Comparison of ENCODE assay signal across 7 mouse cellular contexts in the genomic region with DNA sequence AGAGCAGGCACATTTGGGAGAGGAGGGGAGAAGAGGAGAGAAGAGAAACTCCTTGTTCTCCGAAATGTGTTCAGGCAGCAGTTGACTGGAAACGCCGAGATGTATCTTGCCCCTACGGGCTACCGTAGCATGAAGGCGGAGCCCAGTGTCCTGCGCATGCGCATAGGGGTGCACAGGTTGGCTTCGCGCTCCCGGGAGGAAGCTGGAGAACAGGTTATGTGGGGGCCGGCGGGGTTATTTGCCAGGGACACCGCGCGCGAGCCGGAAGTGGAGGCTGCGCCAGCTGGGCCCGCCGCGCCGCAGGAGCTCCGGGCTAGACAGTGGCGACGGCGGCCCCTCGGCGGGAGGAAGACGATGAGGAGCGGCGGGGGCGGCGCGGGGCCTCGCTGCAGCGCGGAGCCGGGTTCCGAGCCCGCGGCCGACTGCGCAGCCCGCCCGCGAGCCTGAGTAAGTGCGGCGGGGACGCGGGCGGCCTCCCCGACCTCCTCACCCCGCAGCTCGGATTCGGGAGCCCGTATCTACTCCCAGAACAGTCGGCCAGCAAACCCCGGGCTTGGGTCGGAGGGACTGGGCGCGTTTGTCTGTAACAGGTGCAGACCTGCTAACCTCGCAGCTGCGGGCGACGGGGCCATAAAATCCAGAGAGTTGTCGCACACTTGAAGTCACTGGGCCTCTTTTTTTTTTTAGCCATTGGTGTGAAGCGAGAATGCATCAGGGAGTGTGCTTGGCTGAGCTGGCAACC. TPM values are rescaled to one million over a fixed set of nuclear protein-coding genes. Genes with fewer than 3 reads are reported as not detected.
DNase-seq lines count a peak whose midpoint lies in the region; ATAC-seq lines count a peak whose summit lies in the region.

A gene (minus strand): TSS at position 114 of the 742 bp plus-strand sequence.
A gene (plus strand): TSS at position 135 of the 742 bp plus-strand sequence.

- intact Hi-C loops in gastrocnemius, postnatal 36 days (cut with DNase I): loop anchor here (2.0 to 5.0 kb wide), 2 partner anchors 325 to 423 kb away; no protein-coding TSS in a partner anchor
- intact Hi-C loops in left cerebral cortex, postnatal 25 days (cut with DNase I): loop anchor here (1.0 to 5.0 kb wide), 5 partner anchors 190 to 1035 kb away; no protein-coding TSS in a partner anchor

- H3K27me3 ChIP-seq in intestine, embryonic 15.5 days (replicated peaks): no peaks in the 10 kb centered on the region
- no peaks in the 10 kb centered on the region for H3K27me3 ChIP-seq in midbrain, embryonic 10.5 days (ENCODE audit: low read depth, poor library complexity, severe bottlenecking)

- 0% methylated on average over 67 of the region's 68 CpGs for WGBS in intestine, embryonic 15.5 days
- WGBS in midbrain, embryonic 10.5 days: under 1% methylated on average over 68 of the region's 68 CpGs

- peak; percentile 99 for DNase-seq in adrenal gland, adult 2 months
- DNase-seq in embryo, embryonic 11.5 days (ENCODE audit: low read depth, low spot score): peak; percentile 96
- peak; percentile 98 to 99 for DNase-seq in gastrocnemius, postnatal 36 days
- peak; percentile 99 for DNase-seq in left cerebral cortex, postnatal 25 days (ENCODE audit: low spot score in 2 of 2)
- peak; percentile 97 for DNase-seq in midbrain, embryonic 10.5 days (ENCODE audit: low spot score)
- peak; percentile 98 for DNase-seq in right cerebral cortex, postnatal 4 days

- peak within 1 kb of the TSS; percentile 88 for H3K27ac ChIP-seq in intestine, embryonic 15.5 days
- H3K27ac ChIP-seq in midbrain, embryonic 10.5 days (replicated peaks): peak within 1 kb of the TSS; percentile 93

- no peaks in the 10 kb centered on the region for H3K9me3 ChIP-seq in intestine, embryonic 15.5 days
- no peaks in the 10 kb centered on the region for H3K9me3 ChIP-seq in midbrain, embryonic 10.5 days (replicated peaks)

- peak within 1 kb of the TSS; percentile 66 for H3K4me2 ChIP-seq in intestine, embryonic 15.5 days (replicated peaks)

- ATAC-seq in intestine, embryonic 15.5 days: peak; percentile 81

- peak within 1 kb of the TSS; percentile 80 for H3K9ac ChIP-seq in intestine, embryonic 15.5 days

- peak within 1 kb of the TSS; percentile 95 for H3K4me3 ChIP-seq in intestine, embryonic 15.5 days (replicated peaks)
- peak within 1 kb of the TSS; percentile 92 for H3K4me3 ChIP-seq in midbrain, embryonic 10.5 days

- H3K36me3 ChIP-seq in intestine, embryonic 15.5 days: 0 out of 2 replicates have a peak, but pooled peaks cover 1% of the 10 kb centered on the region
- H3K36me3 ChIP-seq in midbrain, embryonic 10.5 days: peaks cover 11% of the 10 kb centered on the region

- H3K4me1 ChIP-seq in intestine, embryonic 15.5 days (replicated peaks): peaks cover 14% of the 10 kb centered on the region; the same call in 1 of the 2 replicates
- H3K4me1 ChIP-seq in midbrain, embryonic 10.5 days: peaks cover 41% of the 10 kb centered on the region

RNA-seq across cellular contexts. Expression of the first gene that starts in this region (rescaled TPM):
- 1 to 10 TPM; 8.1 to 8.2 TPM for total RNA-seq in adrenal gland, adult 2 months (2021)
- polyA plus RNA-seq in adrenal gland, adult 2 months (2012; rRNA removed): 1.3 and 1.5 TPM in 2 replicates
- total RNA-seq in gastrocnemius, postnatal 36 days (2021): 1 to 10 TPM; 2.8 to 3.4 TPM
- 3.6 and 4.2 TPM in 2 replicates for polyA plus RNA-seq in intestine, embryonic 15.5 days (2015; fragmentation: Nextera tagmentation; extraction: Ambion mirVana)
- 10 to 100 TPM; 11.1 to 11.7 TPM for total RNA-seq in left cerebral cortex, postnatal 25 days (2021)
- 7.4 and 8.2 TPM in 2 replicates for polyA plus RNA-seq in midbrain, embryonic 10.5 days (2016; fragmentation: Nextera tagmentation; extraction: Ambion mirVana)

RNA-seq across cellular contexts. Expression of the second gene that starts in this region (rescaled TPM):
- 10 to 100 TPM; 18.9 to 22.6 TPM for total RNA-seq in adrenal gland, adult 2 months (2021)
- 2.1 and 2.7 TPM in 2 replicates for polyA plus RNA-seq in adrenal gland, adult 2 months (2012; rRNA removed)
- 1 to 10 TPM; 6.8 to 8.1 TPM for total RNA-seq in gastrocnemius, postnatal 36 days (2021)
- polyA plus RNA-seq in intestine, embryonic 15.5 days (2015; fragmentation: Nextera tagmentation; extraction: Ambion mirVana): 15.7 and 16.5 TPM in 2 replicates
- total RNA-seq in left cerebral cortex, postnatal 25 days (2021): 10 to 100 TPM; 31.5 to 32.3 TPM
- polyA plus RNA-seq in midbrain, embryonic 10.5 days (2016; fragmentation: Nextera tagmentation; extraction: Ambion mirVana): 14.3 and 15.2 TPM in 2 replicates

Comparison
In these comparisons a context has a peak if more than half of its experiments do, and no peak if none do; other contexts are left out.
1. Peak in every context shown above with its lines: DNase-seq, ATAC-seq, H3K4me3 ChIP-seq and H3K27ac ChIP-seq.